Mouse (Mus musculus) neutrophil, adult 83 days (primary cell): ENCODE data around the gene Gnb4. TPM values are rescaled to one million over a fixed set of nuclear protein-coding genes. Genes with fewer than 3 reads are reported as not detected.

Experiments
- total RNA-seq, 2 experiments: library from RNA; stranded (reverse); gene quantifications; one replicate each; pipeline ENCODE4 v1.2.4; 2023

Gnb4 gene
- 10 to 100 TPM; 11.3 to 13.6 TPM for total RNA-seq

DNA sequence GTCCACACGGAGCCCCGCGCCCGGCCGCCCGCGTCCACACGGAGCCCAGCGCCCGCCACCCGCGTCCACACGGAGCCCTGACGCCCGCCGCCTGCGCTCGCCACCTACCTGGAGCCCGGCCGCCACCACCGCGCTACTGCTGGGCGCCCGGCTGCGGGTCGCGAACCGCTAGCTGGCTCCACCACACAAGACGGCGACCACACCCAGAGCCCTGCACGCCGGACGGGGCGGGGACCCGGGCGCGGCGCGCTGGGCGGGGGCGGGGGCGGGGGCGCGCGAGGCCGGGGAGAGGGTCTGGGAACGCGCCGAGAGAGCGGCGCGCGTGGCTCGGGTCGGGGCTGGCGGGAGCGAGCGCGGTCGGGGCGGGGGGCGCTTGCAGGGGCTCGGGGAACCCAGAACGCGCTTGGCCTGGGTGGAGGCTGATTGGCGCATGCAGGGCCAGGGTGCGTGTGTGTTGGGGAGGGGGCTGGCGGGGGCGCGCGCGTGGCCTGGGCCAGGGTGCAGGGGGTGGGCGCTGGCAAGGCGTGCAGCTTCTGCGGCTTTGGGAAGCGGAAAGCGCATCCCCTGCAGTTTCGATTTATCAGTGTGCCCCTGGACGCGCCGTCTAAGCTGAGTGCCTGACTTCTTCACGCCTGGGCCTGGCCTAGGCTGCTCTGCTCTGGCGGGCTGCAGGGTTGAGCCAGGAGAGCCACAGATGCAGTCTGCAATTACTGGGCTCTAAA lies at the start of gene Gnb4:
Gnb4 (minus strand) TSS at position 255 of the 722 bp plus-strand sequence.

Other genes with a start within 250 kb of the Gnb4 start
- gene Pik3ca, start 218.9 kb downstream of the Gnb4 start, total RNA-seq = 10 to 100 TPM; 29.6 to 35.8 TPM
- gene Kcnmb3, start 124.4 kb downstream of the Gnb4 start, total RNA-seq = not detected
- gene Zfp639, start 106.3 kb downstream of the Gnb4 start, total RNA-seq = 10 to 100 TPM; 13.5 to 19.1 TPM
- gene Mfn1, start 87.1 kb downstream of the Gnb4 start, total RNA-seq = 10 to 100 TPM; 19.0 to 22.3 TPM
- gene Actl6a, start 89.7 kb upstream of the Gnb4 start, total RNA-seq = 10 to 100 TPM; 33.9 to 34.3 TPM
- gene Ndufb5, start 120.4 kb upstream of the Gnb4 start, total RNA-seq = 10 to 100 TPM; 57.9 to 65.2 TPM
- gene Mrpl47, start 121.0 kb upstream of the Gnb4 start, total RNA-seq = 1 to 10 TPM; 4.1 to 5.5 TPM
- gene Usp13, start 201.0 kb upstream of the Gnb4 start, total RNA-seq = not detected